Mouse (Mus musculus): ENCODE data around the gene Ccdc71. TPM values are rescaled to one million over a fixed set of nuclear protein-coding genes. Genes with fewer than 3 reads are reported as not detected.

The Ccdc71 gene
- polyA plus RNA-seq (2015; fragmentation: Nextera tagmentation; extraction: Ambion mirVana), result 58.0 and 59.4 TPM in 2 replicates

DNA sequence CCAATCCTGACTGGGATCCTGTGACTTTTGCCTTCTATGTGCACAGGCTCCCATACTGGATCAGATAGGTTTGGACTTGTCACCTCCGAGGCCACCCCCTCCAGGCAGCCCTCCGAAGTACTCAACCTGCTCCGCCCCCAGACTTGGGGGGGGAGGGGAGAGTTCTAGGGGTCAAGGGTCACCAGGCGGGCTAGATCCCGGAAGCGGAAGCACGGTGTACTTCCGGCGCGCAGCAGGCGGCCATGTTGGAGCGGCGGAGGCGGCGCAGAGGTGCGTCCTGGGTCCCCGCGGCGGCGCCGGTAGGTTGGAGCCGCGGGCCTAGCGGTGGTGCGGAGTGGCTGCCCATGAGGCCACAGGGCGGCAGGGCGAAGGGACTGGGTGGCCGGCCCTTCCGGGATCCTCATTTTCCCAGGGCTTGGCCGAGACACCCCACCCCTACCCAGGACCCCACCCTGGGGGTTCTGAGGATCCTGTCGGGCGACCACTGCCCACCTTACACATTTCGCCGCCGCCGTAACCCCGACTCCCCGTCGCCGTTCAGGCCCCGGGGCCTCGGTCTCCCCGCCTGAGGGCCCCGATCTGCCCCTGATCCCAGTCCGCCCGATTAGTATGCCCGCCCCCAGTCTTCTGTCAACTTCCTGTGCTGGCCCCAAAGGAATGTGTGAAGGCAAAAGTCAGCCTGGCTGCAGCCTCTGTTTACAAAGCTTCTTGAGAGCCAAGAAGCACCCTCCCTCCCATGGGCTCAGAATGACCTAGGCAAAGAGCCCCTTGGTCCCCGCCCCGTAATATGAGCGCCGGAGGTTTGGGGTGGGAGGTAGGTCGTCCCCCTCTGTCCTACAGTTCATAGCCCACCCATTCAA lies at the start of gene Ccdc71:
TSS of gene Ccdc71 (plus strand) at position 209 of the 860 bp plus-strand sequence.
- peak; percentile 83 for ATAC-seq (ENCODE audit: low FRiP score)
- WGBS, result under 1% methylated on average over 45 of the region's 52 CpGs
- H3K9ac ChIP-seq, result peak within 1 kb of the TSS; percentile 91
- peak within 1 kb of the TSS; percentile 89 for H3K4me3 ChIP-seq
- H3K4me2 ChIP-seq, result peak within 1 kb of the TSS; percentile 80
- H3K27ac ChIP-seq, result peak within 1 kb of the TSS; percentile 90
- H3K9me3 ChIP-seq, result no peaks in the 10 kb centered on the region
- peaks cover 29% of the 10 kb centered on the region for H3K36me3 ChIP-seq
- H3K27me3 ChIP-seq, result peaks cover 13% of the 10 kb centered on the region
- H3K4me1 ChIP-seq (replicated peaks), result peaks cover 21% of the 10 kb centered on the region

DNA sequence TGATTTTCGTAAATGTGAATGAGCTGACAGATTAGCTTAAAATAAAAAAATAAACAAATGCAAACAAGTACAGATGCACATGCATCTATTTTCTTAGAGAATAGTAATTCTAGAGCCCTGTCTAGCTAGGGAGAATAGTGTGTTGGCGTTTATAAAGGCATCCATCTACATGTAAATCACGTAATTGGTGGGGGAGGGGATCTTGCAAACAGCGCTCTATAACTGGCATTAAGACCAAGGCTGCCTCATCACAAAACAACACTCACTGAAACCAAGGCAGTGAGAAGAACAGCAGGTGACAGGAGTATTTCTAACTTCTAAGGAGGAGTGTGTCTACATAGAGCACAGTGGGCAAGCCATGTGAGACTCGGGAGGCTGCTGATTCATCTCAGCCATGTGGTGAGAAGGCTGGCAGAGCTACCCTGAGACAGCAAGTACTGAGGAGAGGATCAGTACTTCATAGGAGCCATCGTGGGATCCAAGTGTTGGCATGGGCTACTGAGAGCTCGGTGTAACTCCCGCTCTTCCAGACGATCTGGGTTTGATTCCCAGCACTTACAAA lies 48.9 kb upstream of the Ccdc71 start:
- H3K9me3 ChIP-seq, result no peaks in the 10 kb centered on the region
- 76% methylated on average over 9 of the region's 9 CpGs for WGBS
- H3K27ac ChIP-seq, result no peak overlapping the region
- H3K9ac ChIP-seq, result no peak overlapping the region
- ATAC-seq (ENCODE audit: low FRiP score), result no peak
- no peaks in the 10 kb centered on the region for H3K4me1 ChIP-seq (replicated peaks)
- H3K27me3 ChIP-seq, result no peaks in the 10 kb centered on the region
- H3K4me2 ChIP-seq, result no peak overlapping the region
- H3K4me3 ChIP-seq, result no peak overlapping the region
- no peaks in the 10 kb centered on the region for H3K36me3 ChIP-seq

GRCm38 (mm10) chr9:108412221-108412620 lies 48.1 kb upstream of the Ccdc71 start:
- H3K27me3 ChIP-seq, result no peaks in the 10 kb centered on the region
- no peaks in the 10 kb centered on the region for H3K9me3 ChIP-seq
- no peak overlapping the region for H3K9ac ChIP-seq
- H3K4me2 ChIP-seq, result no peak overlapping the region
- H3K4me3 ChIP-seq, result no peak overlapping the region
- WGBS, result 71% methylated on average over 1 of the region's 1 CpGs
- no peaks in the 10 kb centered on the region for H3K36me3 ChIP-seq
- no peak for ATAC-seq (ENCODE audit: low FRiP score)
- no peaks in the 10 kb centered on the region for H3K4me1 ChIP-seq (replicated peaks)
- H3K27ac ChIP-seq, result no peak overlapping the region

DNA sequence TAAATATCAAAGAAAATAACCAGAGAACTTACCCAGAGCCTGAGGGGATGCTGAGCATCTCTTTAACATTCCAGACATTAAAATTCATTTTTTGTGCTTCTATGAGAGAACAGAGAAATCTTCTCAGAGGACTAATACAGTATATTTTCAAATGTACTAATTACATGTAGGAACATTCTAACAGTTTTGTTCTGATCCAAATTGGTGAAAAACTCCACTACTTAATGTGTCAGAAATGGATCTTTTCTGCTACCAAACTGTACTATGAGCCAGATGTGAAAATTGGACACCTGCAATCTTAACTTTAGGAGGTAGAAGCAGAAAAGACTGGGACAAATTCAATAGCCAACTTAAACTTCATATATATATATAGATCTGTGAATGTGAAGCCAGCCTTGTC lies 31.9 kb upstream of the Ccdc71 start, which contains the start of gene Ccdc36:
TSS of gene Ccdc36 (minus strand) at position 101 of the 400 bp plus-strand sequence.
- Histone ChIP-seq H3K9me3 (no peaks in the 10 kb centered on the region), H3K4me1 (replicated peaks) (peaks cover 5% of the 10 kb centered on the region; the same call in 1 of the 2 replicates), H3K27me3 (no peaks in the 10 kb centered on the region), H3K27ac (no peak within 1 kb of the TSS), H3K4me3 (no peak within 1 kb of the TSS), H3K36me3 (no peaks in the 10 kb centered on the region), H3K9ac (no peak within 1 kb of the TSS), H3K4me2 (no peak within 1 kb of the TSS)
- no peak for ATAC-seq (ENCODE audit: low FRiP score)

DNA sequence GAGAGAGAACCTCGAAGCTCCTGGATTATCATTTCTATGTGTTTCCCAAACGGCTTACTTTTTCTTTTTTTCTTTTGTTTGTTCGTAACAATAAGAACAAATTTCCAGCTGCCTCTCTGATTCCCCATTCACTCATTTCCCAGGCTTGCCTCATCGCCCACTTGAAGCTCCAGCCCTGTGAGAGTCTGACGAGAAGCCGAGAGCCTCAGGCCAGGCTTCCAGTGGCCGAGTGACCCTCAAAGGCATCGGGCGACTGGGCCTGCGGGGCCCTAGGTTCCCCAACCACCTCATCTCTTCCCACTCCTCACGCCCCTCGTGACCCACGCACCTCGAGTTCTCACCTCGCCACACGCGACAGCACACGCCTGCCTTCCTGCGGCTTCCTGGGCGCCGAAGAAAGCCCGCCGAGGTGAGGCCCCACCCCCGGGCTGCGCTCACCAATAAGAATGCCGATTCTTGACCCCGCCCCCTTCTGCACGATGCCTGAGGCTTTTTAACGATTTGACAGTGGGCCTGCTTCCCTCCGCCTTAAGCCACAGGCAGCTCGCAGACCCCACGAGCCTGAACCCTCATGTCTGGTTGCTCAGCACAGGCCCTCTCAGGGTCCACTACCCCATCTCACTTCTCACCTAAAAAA lies 28.8 kb upstream of the Ccdc71 start:
- no peak overlapping the region for H3K27ac ChIP-seq
- no peak overlapping the region for H3K9ac ChIP-seq
- no peak; the same call in 1 of the 2 replicates for ATAC-seq (ENCODE audit: low FRiP score)
- peak overlapping the region; percentile 49 for H3K4me2 ChIP-seq
- 47% methylated on average over 32 of the region's 32 CpGs for WGBS
- peak overlapping the region; percentile 31 for H3K4me3 ChIP-seq
- H3K4me1 ChIP-seq (replicated peaks), result peaks cover 10% of the 10 kb centered on the region; the same call in 1 of the 2 replicates
- no peaks in the 10 kb centered on the region for H3K36me3 ChIP-seq
- no peaks in the 10 kb centered on the region for H3K9me3 ChIP-seq
- H3K27me3 ChIP-seq, result no peaks in the 10 kb centered on the region

GRCm38 (mm10) chr9:108436182-108436581 lies 24.1 kb upstream of the Ccdc71 start, which contains the start of gene BC048562:
TSS of gene BC048562 (plus strand) at chr9:108436482.
- Histone ChIP-seq H3K36me3 (no peaks in the 10 kb centered on the region), H3K9ac (peak within 1 kb of the TSS; percentile 29; the same call in 1 of the 2 replicates), H3K9me3 (no peaks in the 10 kb centered on the region), H3K27me3 (no peaks in the 10 kb centered on the region), H3K4me1 (replicated peaks) (peaks cover 15% of the 10 kb centered on the region; the same call in 1 of the 2 replicates), H3K4me2 (no peak within 1 kb of the TSS), H3K27ac (no peak within 1 kb of the TSS), H3K4me3 (no peak within 1 kb of the TSS)
- ATAC-seq (ENCODE audit: low FRiP score), result no peak
- 26% methylated on average over 3 of the region's 3 CpGs for WGBS

DNA sequence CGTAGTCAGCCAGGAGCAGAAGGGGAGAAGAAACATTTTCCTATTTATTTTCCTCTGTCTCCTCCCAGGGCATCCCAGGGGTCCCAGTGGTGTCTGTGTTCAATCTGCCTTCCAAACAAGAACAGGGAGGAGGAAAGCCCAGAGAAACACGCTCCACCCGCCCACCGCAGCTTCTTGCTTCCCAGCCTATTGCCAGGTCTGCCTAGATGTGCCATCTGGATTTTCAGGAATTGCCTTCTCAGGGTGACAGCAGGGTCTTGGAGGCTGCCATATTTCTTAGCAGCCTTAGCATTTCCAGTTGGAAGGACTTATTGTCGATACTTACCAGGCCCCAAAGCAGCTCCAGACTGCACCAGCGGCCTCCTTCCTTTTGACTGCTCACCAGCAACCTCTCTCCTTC lies 21.2 kb upstream of the Ccdc71 start:
- Histone ChIP-seq H3K4me2 (no peak overlapping the region), H3K9me3 (no peaks in the 10 kb centered on the region), H3K36me3 (no peaks in the 10 kb centered on the region), H3K9ac (no peak overlapping the region), H3K27me3 (no peaks in the 10 kb centered on the region), H3K4me1 (replicated peaks) (0 out of 2 replicates have a peak, but pooled peaks cover 10% of the 10 kb centered on the region), H3K27ac (no peak overlapping the region), H3K4me3 (no peak overlapping the region)
- WGBS, result 91% methylated on average over 6 of the region's 6 CpGs
- ATAC-seq (ENCODE audit: low FRiP score), result no peak

- ATAC-seq (ENCODE audit: low FRiP score), result no peak
- no peaks in the 10 kb centered on the region for H3K36me3 ChIP-seq
- no peak overlapping the region for H3K27ac ChIP-seq
- no peak overlapping the region; the same call in 1 of the 2 replicates for H3K9ac ChIP-seq
- H3K4me3 ChIP-seq, result no peak overlapping the region
- WGBS, result 77% methylated on average over 5 of the region's 5 CpGs
- no peaks in the 10 kb centered on the region for H3K27me3 ChIP-seq
- H3K4me2 ChIP-seq, result no peak overlapping the region
- H3K4me1 ChIP-seq (replicated peaks), result 0 out of 2 replicates have a peak, but pooled peaks cover 10% of the 10 kb centered on the region
- no peaks in the 10 kb centered on the region for H3K9me3 ChIP-seq
Observed at GRCm38 (mm10) chr9:108440485-108440884, 19.8 kb upstream of the Ccdc71 start.

DNA sequence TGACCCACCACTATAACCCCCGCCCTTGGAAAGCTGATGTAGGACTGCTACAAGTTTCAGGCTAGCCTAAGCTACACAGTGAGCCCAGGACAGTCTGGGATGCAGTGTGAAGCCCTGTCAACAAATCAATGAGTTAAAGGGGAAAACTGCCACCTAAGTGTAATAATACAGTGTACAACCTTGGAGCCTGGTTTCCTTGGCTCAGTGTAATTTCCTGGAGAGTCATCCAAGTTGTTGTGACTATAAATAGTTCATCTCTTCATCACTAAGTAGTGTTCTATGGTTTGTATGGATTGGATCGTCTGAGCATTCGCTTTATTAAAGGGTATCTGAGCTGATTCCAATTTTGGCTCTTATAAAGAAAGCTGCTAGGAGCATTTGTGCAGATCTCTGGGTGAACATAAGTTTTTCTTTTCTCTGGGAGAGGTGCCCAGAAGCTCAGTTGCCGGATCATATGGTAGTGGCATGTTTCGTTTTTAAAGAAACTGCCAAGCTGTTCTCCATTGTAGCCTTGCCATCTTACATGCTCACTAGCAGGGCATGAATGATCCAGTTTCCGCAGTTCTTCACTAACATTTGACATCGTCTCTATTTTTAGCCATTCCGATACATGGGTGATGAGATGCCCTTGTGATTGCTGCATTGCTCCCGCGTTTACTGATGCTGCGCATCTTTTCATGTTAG lies 18.9 kb upstream of the Ccdc71 start:
- WGBS, result 92% methylated on average over 11 of the region's 11 CpGs
- H3K4me3 ChIP-seq, result no peak overlapping the region
- H3K27ac ChIP-seq, result no peak overlapping the region
- 0 out of 2 replicates have a peak, but pooled peaks cover 7% of the 10 kb centered on the region for H3K4me1 ChIP-seq (replicated peaks)
- no peak for ATAC-seq (ENCODE audit: low FRiP score)
- H3K27me3 ChIP-seq, result no peaks in the 10 kb centered on the region
- H3K36me3 ChIP-seq, result no peaks in the 10 kb centered on the region
- no peak overlapping the region for H3K4me2 ChIP-seq
- H3K9ac ChIP-seq, result no peak overlapping the region
- no peaks in the 10 kb centered on the region for H3K9me3 ChIP-seq

DNA sequence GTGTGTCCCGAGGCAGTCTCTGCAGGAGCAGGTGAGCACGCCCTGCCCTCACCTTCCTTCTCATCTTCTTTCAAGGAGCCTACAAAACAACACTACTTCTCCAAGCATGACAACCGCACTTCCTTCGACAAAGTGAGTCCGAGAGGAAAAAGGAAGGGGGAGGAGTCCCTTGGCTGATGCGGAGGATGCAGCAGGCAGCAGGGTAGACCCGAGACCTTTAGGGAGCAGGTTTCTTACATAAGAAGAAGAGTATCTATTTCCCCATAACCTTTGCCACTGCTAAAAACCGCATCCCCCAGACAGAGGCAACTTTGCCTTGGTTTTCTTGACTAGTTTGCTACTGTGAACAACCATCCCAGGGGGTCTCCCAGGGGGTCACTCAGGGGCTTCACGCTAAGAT lies 15.2 kb upstream of the Ccdc71 start:
- H3K9me3 ChIP-seq, result no peaks in the 10 kb centered on the region
- no peak for ATAC-seq (ENCODE audit: low FRiP score)
- no peak overlapping the region for H3K27ac ChIP-seq
- peaks cover 20% of the 10 kb centered on the region for H3K4me1 ChIP-seq (replicated peaks)
- H3K27me3 ChIP-seq, result no peaks in the 10 kb centered on the region
- peaks cover 23% of the 10 kb centered on the region for H3K36me3 ChIP-seq
- WGBS, result 71% methylated on average over 9 of the region's 9 CpGs
- no peak overlapping the region for H3K4me2 ChIP-seq
- H3K9ac ChIP-seq, result no peak overlapping the region
- no peak overlapping the region for H3K4me3 ChIP-seq

GRCm38 (mm10) chr9:108449860-108450259 lies 10.5 kb upstream of the Ccdc71 start:
- ATAC-seq (ENCODE audit: low FRiP score), result peak; percentile 45
- H3K36me3 ChIP-seq, result peaks cover 23% of the 10 kb centered on the region
- 24% methylated on average over 4 of the region's 4 CpGs for WGBS
- peak overlapping the region; percentile 85 for H3K9ac ChIP-seq
- no peaks in the 10 kb centered on the region for H3K27me3 ChIP-seq
- peak overlapping the region; percentile 72 for H3K4me2 ChIP-seq
- H3K9me3 ChIP-seq, result no peaks in the 10 kb centered on the region
- H3K4me3 ChIP-seq, result peak overlapping the region; percentile 64; the same call in 1 of the 2 replicates
- peak overlapping the region; percentile 90 for H3K27ac ChIP-seq
- H3K4me1 ChIP-seq (replicated peaks), result peaks cover 52% of the 10 kb centered on the region

All from hindbrain, embryonic 13.5 days (tissue).